Mouse (Mus musculus): ENCODE measurements around the gene Nr0b1.

GRCm38 (mm10) chrX:86237246-86237645 lies 45.7 kb downstream of the Nr0b1 start:
- TF ChIP-seq POLR2A (IDR thresholded peaks at IDR 0.05; ENCODE audit: low read depth, low read length) (no peak), CTCF (IDR thresholded peaks at IDR 0.05; ENCODE audit: extremely low read depth, insufficient read depth, insufficient read length, insufficient replicate concordance) (no peak)

Measured in spleen, adult 2 months (tissue).